Mouse (Mus musculus): ENCODE measurements around the gene Fads6. TPM values are rescaled to one million over a fixed set of nuclear protein-coding genes. Genes with fewer than 3 reads are reported as not detected.

Fads6 gene
- 0.64 and 1.3 TPM in 2 replicates for polyA plus RNA-seq (2016; fragmentation: Nextera tagmentation; extraction: Ambion mirVana)

GRCm38 (mm10) chr11:115297214-115297826, at the start of gene Fads6:
TSS of gene Fads6 (minus strand) at chr11:115297663.
- Histone ChIP-seq H3K4me3 (peak within 1 kb of the TSS; percentile 68), H3K27me3 (ENCODE audit: insufficient read depth, poor library complexity, severe bottlenecking) (peaks cover 46% of the 10 kb centered on the region), H3K36me3 (no peaks in the 10 kb centered on the region), H3K27ac (peak within 1 kb of the TSS; percentile 82), H3K4me1 (peaks cover 28% of the 10 kb centered on the region), H3K9me3 (no peaks in the 10 kb centered on the region)
- WGBS, result 1% methylated on average over 44 of the region's 44 CpGs
- DNase-seq (ENCODE audit: low spot score), result no peak

- Histone ChIP-seq H3K27me3 (ENCODE audit: insufficient read depth, poor library complexity, severe bottlenecking) (peaks cover 97% of the 10 kb centered on the region), H3K9me3 (no peaks in the 10 kb centered on the region), H3K4me3 (no peak overlapping the region), H3K4me1 (peaks cover 39% of the 10 kb centered on the region), H3K27ac (no peak overlapping the region), H3K36me3 (no peaks in the 10 kb centered on the region)
- DNase-seq (ENCODE audit: low spot score), result no peak
- 30% methylated on average over 7 of the region's 7 CpGs for WGBS
Measured at GRCm38 (mm10) chr11:115345515-115345914, 48.1 kb upstream of the Fads6 start.

GRCm38 (mm10) chr11:115344967-115345366, 47.5 kb upstream of the Fads6 start:
- DNase-seq (ENCODE audit: low spot score), result no peak
- Histone ChIP-seq H3K36me3 (no peaks in the 10 kb centered on the region), H3K4me3 (no peak overlapping the region), H3K27ac (no peak overlapping the region), H3K9me3 (no peaks in the 10 kb centered on the region), H3K4me1 (peaks cover 38% of the 10 kb centered on the region), H3K27me3 (ENCODE audit: insufficient read depth, poor library complexity, severe bottlenecking) (peaks cover 97% of the 10 kb centered on the region)
- 7% methylated on average over 12 of the region's 12 CpGs for WGBS

GRCm38 (mm10) chr11:115341866-115342265, 44.4 kb upstream of the Fads6 start:
- peaks cover 17% of the 10 kb centered on the region for H3K4me1 ChIP-seq
- DNase-seq (ENCODE audit: low spot score), result no peak
- no peaks in the 10 kb centered on the region for H3K9me3 ChIP-seq
- peaks cover 95% of the 10 kb centered on the region for H3K27me3 ChIP-seq (ENCODE audit: insufficient read depth, poor library complexity, severe bottlenecking)
- 74% methylated on average over 6 of the region's 6 CpGs for WGBS
- no peak overlapping the region for H3K4me3 ChIP-seq
- H3K36me3 ChIP-seq, result no peaks in the 10 kb centered on the region
- H3K27ac ChIP-seq, result no peak overlapping the region

- no peak overlapping the region for H3K27ac ChIP-seq
- no peaks in the 10 kb centered on the region for H3K36me3 ChIP-seq
- whole genome bisulfite sequencing, result 67% methylated on average over 2 of the region's 2 CpGs
- peaks cover 17% of the 10 kb centered on the region for H3K4me1 ChIP-seq
- H3K9me3 ChIP-seq, result no peaks in the 10 kb centered on the region
- H3K4me3 ChIP-seq, result no peak overlapping the region
- no peak for DNase-seq (ENCODE audit: low spot score)
- H3K27me3 ChIP-seq (ENCODE audit: insufficient read depth, poor library complexity, severe bottlenecking), result peaks cover 95% of the 10 kb centered on the region
Measured at GRCm38 (mm10) chr11:115341246-115341645, 43.8 kb upstream of the Fads6 start.

- peaks cover 97% of the 10 kb centered on the region for H3K27me3 ChIP-seq (ENCODE audit: insufficient read depth, poor library complexity, severe bottlenecking)
- H3K9me3 ChIP-seq, result no peaks in the 10 kb centered on the region
- H3K4me1 ChIP-seq, result peaks cover 7% of the 10 kb centered on the region; the same call in 1 of the 2 replicates
- no peaks in the 10 kb centered on the region for H3K36me3 ChIP-seq
- H3K27ac ChIP-seq, result no peak overlapping the region
- 67% methylated on average over 1 of the region's 1 CpGs for WGBS
- H3K4me3 ChIP-seq, result no peak overlapping the region
- DNase-seq (ENCODE audit: low spot score), result no peak
Measured at GRCm38 (mm10) chr11:115337826-115338225, 40.4 kb upstream of the Fads6 start.

- WGBS, result 52% methylated on average over 3 of the region's 3 CpGs
- no peak for DNase-seq (ENCODE audit: low spot score)
- H3K27ac ChIP-seq, result no peak overlapping the region
- H3K4me1 ChIP-seq, result peaks cover 7% of the 10 kb centered on the region; the same call in 1 of the 2 replicates
- no peaks in the 10 kb centered on the region for H3K36me3 ChIP-seq
- H3K9me3 ChIP-seq, result no peaks in the 10 kb centered on the region
- peaks cover 98% of the 10 kb centered on the region for H3K27me3 ChIP-seq (ENCODE audit: insufficient read depth, poor library complexity, severe bottlenecking)
- no peak overlapping the region for H3K4me3 ChIP-seq
Measured at GRCm38 (mm10) chr11:115337350-115337749, 39.9 kb upstream of the Fads6 start.

GRCm38 (mm10) chr11:115336115-115336514, 38.7 kb upstream of the Fads6 start:
- Histone ChIP-seq H3K4me3 (no peak overlapping the region), H3K27ac (no peak overlapping the region), H3K4me1 (peaks cover 7% of the 10 kb centered on the region; the same call in 1 of the 2 replicates), H3K36me3 (no peaks in the 10 kb centered on the region), H3K9me3 (no peaks in the 10 kb centered on the region), H3K27me3 (ENCODE audit: insufficient read depth, poor library complexity, severe bottlenecking) (peaks cover 98% of the 10 kb centered on the region)
- DNase-seq (ENCODE audit: low spot score), result no peak
- 14% methylated on average over 6 of the region's 6 CpGs for WGBS

- H3K4me1 ChIP-seq, result peaks cover 7% of the 10 kb centered on the region; the same call in 1 of the 2 replicates
- no peak for DNase-seq (ENCODE audit: low spot score)
- 55% methylated on average over 12 of the region's 12 CpGs for WGBS
- H3K36me3 ChIP-seq, result no peaks in the 10 kb centered on the region
- no peak overlapping the region for H3K4me3 ChIP-seq
- no peaks in the 10 kb centered on the region for H3K9me3 ChIP-seq
- H3K27ac ChIP-seq, result no peak overlapping the region
- peaks cover 97% of the 10 kb centered on the region for H3K27me3 ChIP-seq (ENCODE audit: insufficient read depth, poor library complexity, severe bottlenecking)
Measured at GRCm38 (mm10) chr11:115335223-115335622, 37.8 kb upstream of the Fads6 start.

- Histone ChIP-seq H3K27ac (no peak within 1 kb of the TSS), H3K36me3 (no peaks in the 10 kb centered on the region), H3K9me3 (no peaks in the 10 kb centered on the region), H3K27me3 (ENCODE audit: insufficient read depth, poor library complexity, severe bottlenecking) (peaks cover 97% of the 10 kb centered on the region), H3K4me3 (peak within 1 kb of the TSS; percentile 29; the same call in 1 of the 2 replicates), H3K4me1 (peaks cover 7% of the 10 kb centered on the region; the same call in 1 of the 2 replicates)
- DNase-seq (ENCODE audit: low spot score), result no peak
- 3% methylated on average over 29 of the region's 29 CpGs for WGBS
Measured at GRCm38 (mm10) chr11:115334531-115334930, 37.1 kb upstream of the Fads6 start, which contains the start of gene Otop3. TSS of gene Otop3 (plus strand) at chr11:115334731.

GRCm38 (mm10) chr11:115329339-115329738, 31.9 kb upstream of the Fads6 start:
- Histone ChIP-seq H3K4me1 (peaks cover 2% of the 10 kb centered on the region; the same call in 1 of the 2 replicates), H3K9me3 (no peaks in the 10 kb centered on the region), H3K27me3 (ENCODE audit: insufficient read depth, poor library complexity, severe bottlenecking) (peaks cover 94% of the 10 kb centered on the region), H3K27ac (no peak overlapping the region), H3K36me3 (no peaks in the 10 kb centered on the region), H3K4me3 (no peak overlapping the region)
- no peak for DNase-seq (ENCODE audit: low spot score)
- WGBS, result 65% methylated on average over 15 of the region's 15 CpGs

- no peaks in the 10 kb centered on the region for H3K9me3 ChIP-seq
- H3K27ac ChIP-seq, result no peak overlapping the region
- WGBS, result 66% methylated on average over 7 of the region's 7 CpGs
- no peak overlapping the region for H3K4me3 ChIP-seq
- peaks cover 10% of the 10 kb centered on the region for H3K4me1 ChIP-seq
- H3K36me3 ChIP-seq, result no peaks in the 10 kb centered on the region
- peaks cover 94% of the 10 kb centered on the region for H3K27me3 ChIP-seq (ENCODE audit: insufficient read depth, poor library complexity, severe bottlenecking)
- no peak for DNase-seq (ENCODE audit: low spot score)
Measured at GRCm38 (mm10) chr11:115326730-115327129, 29.3 kb upstream of the Fads6 start.

- peaks cover 35% of the 10 kb centered on the region for H3K4me1 ChIP-seq
- H3K9me3 ChIP-seq, result no peaks in the 10 kb centered on the region
- H3K27ac ChIP-seq, result no peak overlapping the region
- DNase-seq (ENCODE audit: low spot score), result no peak
- H3K4me3 ChIP-seq, result 0 out of 2 replicates have a peak overlapping the region, but pooled peaks have one; percentile 12
- no peaks in the 10 kb centered on the region for H3K36me3 ChIP-seq
- peaks cover 95% of the 10 kb centered on the region for H3K27me3 ChIP-seq (ENCODE audit: insufficient read depth, poor library complexity, severe bottlenecking)
- 17% methylated on average over 32 of the region's 32 CpGs for WGBS
Measured at GRCm38 (mm10) chr11:115323354-115323753, 25.9 kb upstream of the Fads6 start.

Measured in heart, embryonic 10.5 days (tissue).